Mouse (Mus musculus): ENCODE measurements around the gene 1700113H08Rik.

The 1700113H08Rik gene

GRCm38 (mm10) chr10:87230071-87230910 lies 172.4 kb downstream of the 1700113H08Rik start:
- no peak for TF ChIP-seq GATA4 (IDR thresholded peaks at IDR 0.05; ENCODE audit: insufficient replicate concordance, low read length)

GRCm38 (mm10) chr10:87239332-87240008 lies 181.6 kb downstream of the 1700113H08Rik start:
- no peak for TF ChIP-seq GATA4 (IDR thresholded peaks at IDR 0.05; ENCODE audit: insufficient replicate concordance, low read length)

GRCm38 (mm10) chr10:87271724-87272123 lies 213.9 kb downstream of the 1700113H08Rik start:
- TF ChIP-seq GATA4 (IDR thresholded peaks at IDR 0.05; ENCODE audit: insufficient replicate concordance, low read length): no peak

GRCm38 (mm10) chr10:87272133-87272622 lies 214.3 kb downstream of the 1700113H08Rik start:
- no peak for TF ChIP-seq GATA4 (IDR thresholded peaks at IDR 0.05; ENCODE audit: insufficient replicate concordance, low read length)

GRCm38 (mm10) chr10:87275075-87275474 lies 217.2 kb downstream of the 1700113H08Rik start:
- TF ChIP-seq GATA4 (IDR thresholded peaks at IDR 0.05; ENCODE audit: insufficient replicate concordance, low read length): no peak
